Mouse (Mus musculus): ENCODE results near the gene C9. TPM values are rescaled to one million over a fixed set of nuclear protein-coding genes. Genes with fewer than 3 reads are reported as not detected.

Gene C9
- polyA plus RNA-seq (2014; fragmentation: Nextera tagmentation; extraction: Ambion mirVana): not detected in 2 replicates

GRCm38 (mm10) chr15:6445135-6445534, at the start of gene C9:
Gene C9, plus strand, starts transcription at chr15:6445327.
- Histone ChIP-seq H3K27ac (replicated peaks; ENCODE audit: low read depth, low read length) (no peak within 1 kb of the TSS), H3K36me3 (replicated peaks; ENCODE audit: control insufficient read depth, insufficient read depth, low read depth, low read length) (no peaks in the 10 kb centered on the region), H3K4me2 (ENCODE audit: low read depth, low read length) (no peak within 1 kb of the TSS), H3K9ac (replicated peaks; ENCODE audit: low read length) (no peak within 1 kb of the TSS), H3K27me3 (ENCODE audit: control insufficient read depth, insufficient read depth, low read length) (no peaks in the 10 kb centered on the region), H3K9me3 (replicated peaks; ENCODE audit: control insufficient read depth, low read length) (no peaks in the 10 kb centered on the region), H3K4me3 (ENCODE audit: low read depth, low read length) (no peak within 1 kb of the TSS), H3K4me1 (ENCODE audit: control insufficient read depth, insufficient read depth, low read length) (no peaks in the 10 kb centered on the region)
- no peak for DNase-seq (ENCODE audit: low spot score)
- ATAC-seq (replicated peaks; ENCODE audit: insufficient number of reproducible peaks, low FRiP score, low TSS enrichment, low read depth): no peak
- WGBS: 79% methylated on average over 2 of the region's 2 CpGs

DNA sequence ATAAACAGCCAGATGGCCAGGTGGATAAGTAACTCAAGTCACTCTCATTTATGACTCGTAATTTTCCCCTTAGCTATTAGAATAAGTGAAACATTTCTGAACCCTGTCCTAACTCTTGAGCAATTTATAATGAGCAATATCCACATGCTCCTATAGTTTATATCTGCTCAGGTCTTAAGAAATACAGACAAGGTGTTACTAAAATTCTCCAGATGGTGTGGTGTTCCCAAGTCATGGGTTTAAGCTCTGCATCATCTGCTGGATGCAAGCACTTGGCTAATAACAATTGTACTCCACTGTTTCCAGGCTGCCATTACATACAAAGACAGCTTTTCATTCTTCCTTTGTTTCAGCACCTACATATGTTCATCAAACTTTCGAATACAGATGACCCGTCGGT, 46.9 kb upstream of the C9 start:
- no peak overlapping the region for H3K4me3 ChIP-seq (ENCODE audit: low read depth, low read length)
- H3K27me3 ChIP-seq (ENCODE audit: control insufficient read depth, insufficient read depth, low read length): no peaks in the 10 kb centered on the region
- no peak for ATAC-seq (replicated peaks; ENCODE audit: insufficient number of reproducible peaks, low FRiP score, low TSS enrichment, low read depth)
- no peaks in the 10 kb centered on the region for H3K4me1 ChIP-seq (ENCODE audit: control insufficient read depth, insufficient read depth, low read length)
- H3K9ac ChIP-seq (replicated peaks; ENCODE audit: low read length): no peak overlapping the region
- H3K27ac ChIP-seq (replicated peaks; ENCODE audit: low read depth, low read length): no peak overlapping the region
- WGBS: 98% methylated on average over 4 of the region's 4 CpGs
- no peaks in the 10 kb centered on the region for H3K9me3 ChIP-seq (replicated peaks; ENCODE audit: control insufficient read depth, low read length)
- H3K4me2 ChIP-seq (ENCODE audit: low read depth, low read length): no peak overlapping the region
- H3K36me3 ChIP-seq (replicated peaks; ENCODE audit: control insufficient read depth, insufficient read depth, low read depth, low read length): no peaks in the 10 kb centered on the region
- DNase-seq (ENCODE audit: low spot score): no peak

DNA sequence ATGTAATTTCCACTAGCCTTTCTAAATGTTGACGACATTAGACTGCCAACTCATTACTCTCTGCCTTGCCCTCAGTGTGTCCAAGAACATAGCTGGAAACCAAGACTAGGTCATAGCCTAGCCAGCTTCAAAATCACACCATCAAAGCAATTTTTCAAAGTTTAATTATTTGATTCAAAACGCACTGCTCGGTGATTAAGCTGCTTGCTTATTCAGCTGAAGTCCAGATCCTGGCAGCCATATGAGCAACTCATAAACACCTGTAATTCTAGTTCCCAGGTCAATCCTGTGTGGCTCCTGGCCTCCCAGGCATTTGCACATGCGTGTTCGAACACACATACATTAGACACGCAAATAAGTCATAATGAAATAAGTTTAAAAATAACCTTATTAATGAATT, 46.2 kb upstream of the C9 start:
- Histone ChIP-seq H3K4me1 (ENCODE audit: control insufficient read depth, insufficient read depth, low read length) (no peaks in the 10 kb centered on the region), H3K9ac (replicated peaks; ENCODE audit: low read length) (no peak overlapping the region), H3K4me3 (ENCODE audit: low read depth, low read length) (no peak overlapping the region), H3K4me2 (ENCODE audit: low read depth, low read length) (no peak overlapping the region), H3K27ac (replicated peaks; ENCODE audit: low read depth, low read length) (no peak overlapping the region), H3K9me3 (replicated peaks; ENCODE audit: control insufficient read depth, low read length) (no peaks in the 10 kb centered on the region), H3K27me3 (ENCODE audit: control insufficient read depth, insufficient read depth, low read length) (no peaks in the 10 kb centered on the region), H3K36me3 (replicated peaks; ENCODE audit: control insufficient read depth, insufficient read depth, low read depth, low read length) (no peaks in the 10 kb centered on the region)
- ATAC-seq (replicated peaks; ENCODE audit: insufficient number of reproducible peaks, low FRiP score, low TSS enrichment, low read depth) (no peak), DNase-seq (ENCODE audit: low spot score) (no peak)
- 82% methylated on average over 6 of the region's 6 CpGs for WGBS

DNA sequence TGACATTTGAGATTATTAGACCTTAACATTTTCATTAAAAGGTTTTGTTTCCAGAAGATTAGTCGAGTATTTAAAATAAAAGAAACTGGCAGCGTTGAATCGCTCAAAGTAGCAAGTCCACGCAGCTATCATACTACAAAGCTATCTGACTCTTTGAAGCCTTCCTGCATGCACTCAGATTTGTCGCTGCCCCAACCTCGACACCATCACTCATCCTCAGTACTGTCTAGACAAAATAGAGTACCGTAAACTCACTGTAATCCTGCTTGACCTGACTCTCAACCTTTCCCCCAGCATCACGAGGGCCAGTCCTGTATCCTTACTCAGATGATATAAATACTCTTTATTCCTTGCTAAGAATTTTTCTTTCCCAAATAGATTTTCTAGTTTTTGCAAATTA, 45.0 kb upstream of the C9 start:
- Histone ChIP-seq H3K9me3 (replicated peaks; ENCODE audit: control insufficient read depth, low read length) (no peaks in the 10 kb centered on the region), H3K4me2 (ENCODE audit: low read depth, low read length) (no peak overlapping the region), H3K4me1 (ENCODE audit: control insufficient read depth, insufficient read depth, low read length) (no peaks in the 10 kb centered on the region), H3K36me3 (replicated peaks; ENCODE audit: control insufficient read depth, insufficient read depth, low read depth, low read length) (no peaks in the 10 kb centered on the region), H3K27ac (replicated peaks; ENCODE audit: low read depth, low read length) (no peak overlapping the region), H3K4me3 (ENCODE audit: low read depth, low read length) (no peak overlapping the region), H3K9ac (replicated peaks; ENCODE audit: low read length) (no peak overlapping the region), H3K27me3 (ENCODE audit: control insufficient read depth, insufficient read depth, low read length) (no peaks in the 10 kb centered on the region)
- ATAC-seq (replicated peaks; ENCODE audit: insufficient number of reproducible peaks, low FRiP score, low TSS enrichment, low read depth): no peak
- DNase-seq (ENCODE audit: low spot score): no peak
- 84% methylated on average over 8 of the region's 8 CpGs for WGBS

- Histone ChIP-seq H3K4me3 (ENCODE audit: low read depth, low read length) (no peak overlapping the region), H3K4me1 (ENCODE audit: control insufficient read depth, insufficient read depth, low read length) (no peaks in the 10 kb centered on the region), H3K9me3 (replicated peaks; ENCODE audit: control insufficient read depth, low read length) (no peaks in the 10 kb centered on the region), H3K4me2 (ENCODE audit: low read depth, low read length) (no peak overlapping the region), H3K27me3 (ENCODE audit: control insufficient read depth, insufficient read depth, low read length) (no peaks in the 10 kb centered on the region), H3K9ac (replicated peaks; ENCODE audit: low read length) (no peak overlapping the region), H3K36me3 (replicated peaks; ENCODE audit: control insufficient read depth, insufficient read depth, low read depth, low read length) (no peaks in the 10 kb centered on the region), H3K27ac (replicated peaks; ENCODE audit: low read depth, low read length) (no peak overlapping the region)
- no peak for ATAC-seq (replicated peaks; ENCODE audit: insufficient number of reproducible peaks, low FRiP score, low TSS enrichment, low read depth)
- 83% methylated on average over 2 of the region's 2 CpGs for WGBS
- DNase-seq (ENCODE audit: low spot score): no peak
Measured at GRCm38 (mm10) chr15:6402433-6402832, 42.7 kb upstream of the C9 start.

DNA sequence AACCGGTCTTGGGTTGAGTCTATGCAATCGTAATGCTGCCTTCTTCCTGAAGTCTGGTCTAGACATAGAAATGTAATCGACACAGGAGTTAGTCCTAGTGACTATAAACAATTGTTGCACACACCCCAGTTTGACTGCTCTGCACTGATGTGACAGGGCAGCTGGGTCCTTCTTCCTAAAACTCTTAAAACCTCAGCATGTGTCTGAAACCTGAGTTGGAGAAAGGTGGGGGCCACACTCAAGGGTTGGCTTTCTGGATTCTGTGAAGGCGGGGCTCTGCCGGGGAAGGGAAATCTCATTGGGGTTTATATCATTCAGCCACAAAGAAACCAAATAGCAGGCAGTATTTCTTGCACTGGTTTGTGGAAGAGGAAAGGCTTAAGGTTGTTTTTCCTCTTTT, 41.0 kb upstream of the C9 start:
- Histone ChIP-seq H3K36me3 (replicated peaks; ENCODE audit: control insufficient read depth, insufficient read depth, low read depth, low read length) (no peaks in the 10 kb centered on the region), H3K27ac (replicated peaks; ENCODE audit: low read depth, low read length) (no peak overlapping the region), H3K4me2 (ENCODE audit: low read depth, low read length) (no peak overlapping the region), H3K4me1 (ENCODE audit: control insufficient read depth, insufficient read depth, low read length) (no peaks in the 10 kb centered on the region), H3K9me3 (replicated peaks; ENCODE audit: control insufficient read depth, low read length) (no peaks in the 10 kb centered on the region), H3K27me3 (ENCODE audit: control insufficient read depth, insufficient read depth, low read length) (no peaks in the 10 kb centered on the region), H3K9ac (replicated peaks; ENCODE audit: low read length) (no peak overlapping the region), H3K4me3 (ENCODE audit: low read depth, low read length) (no peak overlapping the region)
- WGBS: 81% methylated on average over 5 of the region's 5 CpGs
- DNase-seq (ENCODE audit: low spot score) (no peak), ATAC-seq (replicated peaks; ENCODE audit: insufficient number of reproducible peaks, low FRiP score, low TSS enrichment, low read depth) (no peak)

DNA sequence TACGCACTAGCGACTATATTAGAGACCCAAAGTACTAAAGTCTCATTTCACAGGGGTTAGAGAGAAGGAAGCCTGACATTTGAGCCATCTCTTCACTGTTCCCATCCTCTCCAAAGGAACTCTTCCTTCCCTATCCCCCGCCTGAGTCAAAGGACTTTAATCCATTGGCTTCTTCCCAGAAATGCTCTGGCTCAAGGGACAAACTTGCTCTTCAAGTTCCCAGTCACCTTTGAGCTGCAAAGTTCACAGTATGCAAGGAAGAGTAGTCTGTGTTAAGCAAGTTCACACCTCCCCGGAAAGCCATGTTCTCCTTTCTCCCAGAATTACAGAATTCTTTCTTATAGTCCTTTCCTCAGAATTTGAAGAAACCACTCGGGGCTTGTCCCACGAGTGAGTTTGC, 38.4 kb upstream of the C9 start:
- no peaks in the 10 kb centered on the region for H3K36me3 ChIP-seq (replicated peaks; ENCODE audit: control insufficient read depth, insufficient read depth, low read depth, low read length)
- H3K9ac ChIP-seq (replicated peaks; ENCODE audit: low read length): no peak overlapping the region
- H3K9me3 ChIP-seq (replicated peaks; ENCODE audit: control insufficient read depth, low read length): no peaks in the 10 kb centered on the region
- H3K27me3 ChIP-seq (ENCODE audit: control insufficient read depth, insufficient read depth, low read length): no peaks in the 10 kb centered on the region
- no peak for ATAC-seq (replicated peaks; ENCODE audit: insufficient number of reproducible peaks, low FRiP score, low TSS enrichment, low read depth)
- 86% methylated on average over 6 of the region's 6 CpGs for WGBS
- DNase-seq (ENCODE audit: low spot score): no peak
- no peak overlapping the region for H3K27ac ChIP-seq (replicated peaks; ENCODE audit: low read depth, low read length)
- no peak overlapping the region for H3K4me2 ChIP-seq (ENCODE audit: low read depth, low read length)
- no peak overlapping the region for H3K4me3 ChIP-seq (ENCODE audit: low read depth, low read length)
- no peaks in the 10 kb centered on the region for H3K4me1 ChIP-seq (ENCODE audit: control insufficient read depth, insufficient read depth, low read length)

- Histone ChIP-seq H3K4me2 (ENCODE audit: low read depth, low read length) (no peak overlapping the region), H3K27me3 (ENCODE audit: control insufficient read depth, insufficient read depth, low read length) (no peaks in the 10 kb centered on the region), H3K4me3 (ENCODE audit: low read depth, low read length) (no peak overlapping the region), H3K9me3 (replicated peaks; ENCODE audit: control insufficient read depth, low read length) (no peaks in the 10 kb centered on the region), H3K27ac (replicated peaks; ENCODE audit: low read depth, low read length) (no peak overlapping the region), H3K4me1 (ENCODE audit: control insufficient read depth, insufficient read depth, low read length) (no peaks in the 10 kb centered on the region), H3K9ac (replicated peaks; ENCODE audit: low read length) (no peak overlapping the region), H3K36me3 (replicated peaks; ENCODE audit: control insufficient read depth, insufficient read depth, low read depth, low read length) (no peaks in the 10 kb centered on the region)
- 84% methylated on average over 8 of the region's 8 CpGs for WGBS
- DNase-seq (ENCODE audit: low spot score) (no peak), ATAC-seq (replicated peaks; ENCODE audit: insufficient number of reproducible peaks, low FRiP score, low TSS enrichment, low read depth) (no peak)
Measured at GRCm38 (mm10) chr15:6409031-6409430, 36.1 kb upstream of the C9 start.
